Mouse (Mus musculus): ENCODE measurements at regions not wholly inside any gene's neighbourhood (a gene's known extent, or its start where the extent isn't known, plus 50 kb on each side); places are given as distances from the start of the nearest gene placed in this dataset.

GRCm38 (mm10) chr11:84592715-84593339, 67.5 kb upstream of the Lhx1 start:
- H3K4me1 ChIP-seq (replicated peaks; ENCODE audit: control insufficient read depth, insufficient read depth): no peaks in the 10 kb centered on the region
- H3K4me3 ChIP-seq (ENCODE audit: low read depth, low read length): no peak overlapping the region
- no peak overlapping the region for H3K4me2 ChIP-seq (replicated peaks; ENCODE audit: low read depth)
- H3K9ac ChIP-seq (ENCODE audit: low read length): no peak overlapping the region
- WGBS: 30% methylated on average over 6 of the region's 6 CpGs
- H3K36me3 ChIP-seq (ENCODE audit: control insufficient read depth, insufficient read depth, low read length): no peaks in the 10 kb centered on the region
- ATAC-seq (ENCODE audit: low FRiP score, low TSS enrichment) (no peak), DNase-seq (ENCODE audit: low spot score) (no peak)
- H3K27me3 ChIP-seq (ENCODE audit: control insufficient read depth, insufficient read depth, low read length): no peaks in the 10 kb centered on the region
- TF ChIP-seq CTCF (IDR thresholded peaks at IDR 0.05; ENCODE audit: low read depth) (no peak), EP300 (optimal IDR thresholded peaks at IDR 0.05) (no peak)
- no peaks in the 10 kb centered on the region for H3K9me3 ChIP-seq (ENCODE audit: control insufficient read depth, low read length)
- no peak overlapping the region for H3K27ac ChIP-seq (replicated peaks)

GRCm38 (mm10) chr11:84587107-84587506, 61.8 kb upstream of the Lhx1 start:
- no peaks in the 10 kb centered on the region for H3K9me3 ChIP-seq (ENCODE audit: control insufficient read depth, low read length)
- no peaks in the 10 kb centered on the region for H3K36me3 ChIP-seq (ENCODE audit: control insufficient read depth, insufficient read depth, low read length)
- H3K27ac ChIP-seq (replicated peaks): no peak overlapping the region
- no peaks in the 10 kb centered on the region for H3K27me3 ChIP-seq (ENCODE audit: control insufficient read depth, insufficient read depth, low read length)
- ATAC-seq (ENCODE audit: low FRiP score, low TSS enrichment): no peak
- H3K4me3 ChIP-seq (ENCODE audit: low read depth, low read length): no peak overlapping the region
- no peak overlapping the region for H3K4me2 ChIP-seq (replicated peaks; ENCODE audit: low read depth)
- H3K9ac ChIP-seq (ENCODE audit: low read length): no peak overlapping the region
- DNase-seq (ENCODE audit: low spot score): no peak
- 40% methylated on average over 14 of the region's 14 CpGs for WGBS
- H3K4me1 ChIP-seq (replicated peaks; ENCODE audit: control insufficient read depth, insufficient read depth): no peaks in the 10 kb centered on the region
- TF ChIP-seq CTCF (IDR thresholded peaks at IDR 0.05; ENCODE audit: low read depth): no peak
- TF ChIP-seq EP300 (optimal IDR thresholded peaks at IDR 0.05): no peak

- Histone ChIP-seq H3K4me2 (replicated peaks; ENCODE audit: low read depth) (no peak overlapping the region), H3K36me3 (ENCODE audit: control insufficient read depth, insufficient read depth, low read length) (no peaks in the 10 kb centered on the region), H3K4me3 (ENCODE audit: low read depth, low read length) (no peak overlapping the region), H3K27me3 (ENCODE audit: control insufficient read depth, insufficient read depth, low read length) (no peaks in the 10 kb centered on the region), H3K4me1 (replicated peaks; ENCODE audit: control insufficient read depth, insufficient read depth) (no peaks in the 10 kb centered on the region), H3K27ac (replicated peaks) (no peak overlapping the region), H3K9ac (ENCODE audit: low read length) (no peak overlapping the region), H3K9me3 (ENCODE audit: control insufficient read depth, low read length) (no peaks in the 10 kb centered on the region)
- 44% methylated on average over 3 of the region's 3 CpGs for WGBS
- no peak for DNase-seq (ENCODE audit: low spot score)
- ATAC-seq (ENCODE audit: low FRiP score, low TSS enrichment): no peak
- no peak for TF ChIP-seq EP300 (optimal IDR thresholded peaks at IDR 0.05)
- no peak for TF ChIP-seq CTCF (IDR thresholded peaks at IDR 0.05; ENCODE audit: low read depth)
Observed at GRCm38 (mm10) chr11:84585626-84586025, 60.3 kb upstream of the Lhx1 start.

GRCm38 (mm10) chr11:84578805-84579541, 53.6 kb upstream of the Lhx1 start:
- H3K4me2 ChIP-seq (replicated peaks; ENCODE audit: low read depth): no peak overlapping the region
- WGBS: 75% methylated on average over 17 of the region's 17 CpGs
- H3K4me1 ChIP-seq (replicated peaks; ENCODE audit: control insufficient read depth, insufficient read depth): no peaks in the 10 kb centered on the region
- H3K36me3 ChIP-seq (ENCODE audit: control insufficient read depth, insufficient read depth, low read length): no peaks in the 10 kb centered on the region
- no peak overlapping the region for H3K4me3 ChIP-seq (ENCODE audit: low read depth, low read length)
- H3K9me3 ChIP-seq (ENCODE audit: control insufficient read depth, low read length): no peaks in the 10 kb centered on the region
- TF ChIP-seq CTCF (IDR thresholded peaks at IDR 0.05; ENCODE audit: low read depth) (no peak), EP300 (optimal IDR thresholded peaks at IDR 0.05) (no peak)
- H3K27ac ChIP-seq (replicated peaks): no peak overlapping the region
- ATAC-seq (ENCODE audit: low FRiP score, low TSS enrichment) (no peak), DNase-seq (ENCODE audit: low spot score) (no peak)
- no peak overlapping the region for H3K9ac ChIP-seq (ENCODE audit: low read length)
- no peaks in the 10 kb centered on the region for H3K27me3 ChIP-seq (ENCODE audit: control insufficient read depth, insufficient read depth, low read length)
